In genomic region chr9:56638226-56638905, GRCm38 (mm10) we compare ENCODE assay signal across 9 mouse cellular contexts.
DNase-seq lines count a peak whose midpoint lies in the region; ATAC-seq and TF ChIP-seq lines count a peak whose summit lies in the region.
"Had no signal": no experiment of that assay in that cellular context is flagged by ENCODE, and none has a peak within 500 bp of the region (broad histone marks: within the 10 kb centered on the region; RNA-seq: fewer than 3 reads in every experiment).

No protein-coding gene starts in this region.

- no peaks in the 10 kb centered on the region for H3K36me3 ChIP-seq in lung, embryonic 14.5 days (ENCODE audit: insufficient read depth)

- peaks cover 42% of the 10 kb centered on the region for H3K27me3 ChIP-seq in lung, embryonic 14.5 days (ENCODE audit: insufficient read depth, low read length)

- no peak overlapping the region for H3K9ac ChIP-seq in lung, embryonic 14.5 days

- H3K4me1 ChIP-seq in lung, embryonic 14.5 days (ENCODE audit: insufficient read depth), result peaks cover 8% of the 10 kb centered on the region

- no peak for ATAC-seq in lung, embryonic 14.5 days (ENCODE audit: insufficient read depth)

- DNase-seq in cerebellum, postnatal 25 days, result peak; percentile 49 to 74
- DNase-seq in cerebellum, adult 11-12 months, result no peak
- DNase-seq in lung, embryonic 14.5 days, result peak; percentile 73
- DNase-seq in lung, adult 18-20 months, result no peak
- peak; percentile 51 for DNase-seq in induced T-regulatory cell, adult 2 months (ENCODE audit: low read depth)
- DNase-seq in thymus, postnatal 14 days, result peak; percentile 59
- DNase-seq in right cerebral cortex, postnatal 36 days (ENCODE audit: low spot score in 2 of 2), result no peak
- no peak for DNase-seq in layer of hippocampus, postnatal 25 days (ENCODE audit: extremely low spot score in 1 of 2, low spot score in 1 of 2)

- H3K27ac ChIP-seq in lung, embryonic 14.5 days (ENCODE audit: low read depth), result no peak overlapping the region

- no peak overlapping the region for H3K4me3 ChIP-seq in lung, embryonic 14.5 days (ENCODE audit: low read depth, low read length)
- H3K4me3 ChIP-seq: myocyte had no signal

- no peaks in the 10 kb centered on the region for H3K9me3 ChIP-seq in lung, embryonic 14.5 days (ENCODE audit: low read depth, low read length)

- WGBS in lung, embryonic 14.5 days, result 56% methylated on average over 8 of the region's 8 CpGs

- TF ChIP-seq CTCF in lung, embryonic 14.5 days (IDR thresholded peaks at IDR 0.05; ENCODE audit: low read depth), result peak; percentile 74

- H3K4me2 ChIP-seq in lung, embryonic 14.5 days, result no peak overlapping the region

Comparison
In these comparisons a context has a peak if more than half of its experiments do, and no peak if none do; other contexts are left out.
1. DNase-seq: peak in cerebellum, postnatal 25 days (2 of 2), lung, embryonic 14.5 days (single experiment), induced T-regulatory cell, adult 2 months (single experiment) and thymus, postnatal 14 days (single experiment); none in cerebellum, adult 11-12 months (single experiment), lung, adult 18-20 months (0 of 2), right cerebral cortex, postnatal 36 days (0 of 2) and layer of hippocampus, postnatal 25 days (0 of 2).